Mouse (Mus musculus) bone marrow macrophage, adult 2 months (primary cell): Measurements from ENCODE around the gene Wfdc1. TPM values are rescaled to one million over a fixed set of nuclear protein-coding genes. Genes with fewer than 3 reads are reported as not detected.
A peak's percentile ranks its signal among the peaks of the same experiment; 100 is the strongest.

Experiments
- H3K27ac ChIP-seq: 2 replicates; pipeline ENCODE4 v1.5.1; 2012; ENCODE audit warnings: low read depth, low read length; ENCODE audit not compliant: insufficient read depth
- H3K4me1 ChIP-seq: 2 replicates; pipeline ENCODE4 v1.6.1; 2012; ENCODE audit warnings: low read length; ENCODE audit not compliant: control insufficient read depth, insufficient read depth
- H3K4me3 ChIP-seq: 2 replicates; pipeline ENCODE4 v1.5.1; 2012; ENCODE audit warnings: mild to moderate bottlenecking, low read length, moderate library complexity; ENCODE audit not compliant: insufficient read depth
- CTCF ChIP-seq: IDR thresholded peaks from 2 replicates; pipeline ENCODE4 v1.5.1; 2012; ENCODE audit warnings: low read depth, mild to moderate bottlenecking, low read length, moderate library complexity
- POLR2A ChIP-seq: IDR thresholded peaks from 2 replicates; pipeline ENCODE4 v1.6.1; 2012; ENCODE audit warnings: mild to moderate bottlenecking, low read depth, low read length, borderline replicate concordance
- polyA plus RNA-seq: library from polyadenylated mRNA; stranded (reverse); fragments of >200 nt; gene quantifications from 2 replicates; pipeline ENCODE4 v1.2.4, GENCODE M21; 2012; ENCODE audit not compliant: missing spikeins, insufficient read depth, insufficient read length

Wfdc1 gene
- polyA plus RNA-seq, 1 experiment, result not detected

- no peaks in the 10 kb centered on the region for H3K4me1 ChIP-seq
- H3K27ac ChIP-seq, result no peak overlapping the region
- TF ChIP-seq POLR2A (no peak), CTCF (peak; percentile 51; the same call in 1 of the 2 replicates)
- H3K4me3 ChIP-seq, result no peak overlapping the region
Measured at GRCm38 (mm10) chr8:119676389-119676788, 10.2 kb downstream of the Wfdc1 start.

- no peak overlapping the region for H3K4me3 ChIP-seq
Measured at GRCm38 (mm10) chr8:119678138-119678843, 12.1 kb downstream of the Wfdc1 start.

DNA sequence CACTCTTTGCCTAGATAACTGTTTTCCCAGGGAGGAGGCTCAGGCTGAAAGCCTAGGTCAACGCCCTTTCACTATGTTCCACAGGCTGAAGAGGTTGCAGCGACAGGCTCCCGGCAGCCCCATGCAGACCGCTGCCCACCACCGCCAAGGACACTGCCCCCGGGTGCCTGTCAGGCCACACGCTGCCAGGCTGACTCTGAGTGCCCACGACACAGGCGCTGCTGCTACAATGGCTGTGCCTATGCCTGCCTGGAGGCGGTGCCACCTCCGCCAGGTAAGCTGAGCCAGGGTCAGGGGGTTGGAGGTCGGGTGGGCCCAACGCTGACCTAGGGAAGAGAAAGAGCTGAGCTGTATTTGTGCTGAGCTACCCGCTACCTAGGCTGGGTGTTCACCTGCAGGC lies 13.0 kb downstream of the Wfdc1 start:
- TF ChIP-seq CTCF (no peak), POLR2A (no peak)
- Histone ChIP-seq H3K4me3 (no peak overlapping the region), H3K4me1 (no peaks in the 10 kb centered on the region), H3K27ac (no peak overlapping the region)

More at GRCm38 (mm10) chr8:119678138-119678843, 12.1 kb downstream of the Wfdc1 start:
- TF ChIP-seq POLR2A (no peak), CTCF (peak; percentile 41; the same call in 1 of the 2 replicates)
- Histone ChIP-seq H3K4me1 (no peaks in the 10 kb centered on the region), H3K27ac (no peak overlapping the region)

DNA sequence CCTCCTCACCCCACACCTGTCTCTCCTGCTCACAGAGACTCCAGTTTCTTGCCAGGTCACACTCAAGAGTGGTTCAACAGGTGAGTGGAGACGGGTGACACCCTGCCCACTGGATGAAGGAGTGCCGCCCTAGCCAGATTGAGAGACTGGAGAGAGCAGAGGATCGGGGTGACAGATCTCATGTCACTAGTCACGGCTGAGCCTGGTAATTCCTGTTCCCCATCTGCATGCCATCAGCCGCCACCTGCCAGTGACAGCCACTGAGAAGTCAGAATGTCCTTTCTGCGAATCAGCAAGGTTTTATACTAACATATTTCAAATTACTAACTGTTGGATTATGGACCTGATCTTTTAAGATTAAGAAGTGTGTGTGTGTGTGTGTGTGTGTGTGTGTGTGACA lies 24.4 kb downstream of the Wfdc1 start:
- TF ChIP-seq CTCF (no peak), POLR2A (no peak)
- no peak overlapping the region for H3K27ac ChIP-seq
- H3K4me1 ChIP-seq, result no peaks in the 10 kb centered on the region
- no peak overlapping the region for H3K4me3 ChIP-seq

- Histone ChIP-seq H3K4me1 (no peaks in the 10 kb centered on the region), H3K27ac (no peak overlapping the region), H3K4me3 (no peak overlapping the region)
- TF ChIP-seq CTCF (no peak), POLR2A (no peak)
Measured at GRCm38 (mm10) chr8:119691989-119692388, 25.8 kb downstream of the Wfdc1 start.

DNA sequence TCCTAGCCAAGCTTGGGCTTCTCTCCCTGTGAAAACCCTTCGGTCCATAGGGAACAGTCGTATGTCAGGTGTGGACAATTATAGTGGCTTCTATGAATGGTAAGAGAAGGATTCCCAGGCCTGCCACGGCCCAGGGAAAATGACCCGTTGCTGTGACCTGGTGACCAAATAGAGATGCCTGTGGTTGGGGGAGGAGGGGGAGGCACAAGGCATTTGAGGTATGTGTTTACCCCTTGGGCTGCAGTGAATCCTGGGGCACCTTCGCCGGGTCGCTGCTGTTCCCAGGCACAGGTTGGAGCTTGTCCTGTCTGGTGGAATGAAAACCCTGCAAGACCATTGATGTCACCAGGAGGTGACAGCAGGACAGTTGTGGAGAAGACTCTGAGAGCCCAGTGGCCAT lies 28.5 kb downstream of the Wfdc1 start:
- no peak overlapping the region for H3K27ac ChIP-seq
- H3K4me3 ChIP-seq, result no peak overlapping the region
- H3K4me1 ChIP-seq, result no peaks in the 10 kb centered on the region
- no peak for TF ChIP-seq CTCF
- no peak for TF ChIP-seq POLR2A

DNA sequence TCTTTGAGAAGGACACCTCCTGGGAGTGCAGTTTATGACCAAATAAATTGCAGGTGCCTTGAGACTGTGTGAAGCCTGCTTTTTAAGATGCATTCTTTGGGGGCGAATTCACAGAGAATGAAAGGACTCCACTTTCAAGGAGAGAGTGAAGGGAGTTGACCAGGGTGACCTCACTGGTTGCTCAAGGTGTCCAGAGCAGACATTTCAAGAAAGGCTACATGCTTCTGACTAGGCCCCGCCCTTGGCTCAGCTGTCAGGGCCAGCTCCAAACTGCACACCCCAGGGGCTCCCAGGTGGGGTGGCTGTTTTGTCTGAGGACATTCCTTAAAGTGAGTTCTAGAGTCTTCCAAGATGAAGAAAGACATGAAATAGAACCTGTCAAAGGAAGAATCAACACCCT lies 31.0 kb downstream of the Wfdc1 start:
- TF ChIP-seq CTCF (no peak), POLR2A (no peak)
- no peak overlapping the region for H3K27ac ChIP-seq
- no peak overlapping the region for H3K4me3 ChIP-seq
- H3K4me1 ChIP-seq, result no peaks in the 10 kb centered on the region

DNA sequence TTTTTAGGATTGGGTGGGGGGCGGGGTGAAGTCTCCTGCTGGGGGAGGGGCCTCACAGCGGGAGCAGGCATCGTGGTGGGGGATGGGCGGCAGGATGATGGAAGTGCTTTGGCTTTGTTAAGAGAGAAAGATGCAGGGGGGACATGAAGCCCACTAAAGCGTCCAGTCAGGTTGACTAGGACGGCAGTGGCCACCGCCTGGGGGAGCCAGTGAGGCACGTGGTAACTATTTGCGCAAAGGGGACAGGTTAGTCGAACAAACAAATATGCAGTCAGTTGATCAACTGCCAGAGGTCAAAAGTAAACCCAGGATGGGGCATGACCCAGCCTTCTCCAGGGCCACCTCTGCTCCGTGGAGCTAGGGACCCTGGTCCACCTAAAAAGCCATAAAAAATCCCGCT lies 32.8 kb downstream of the Wfdc1 start:
- no peak for TF ChIP-seq POLR2A
- TF ChIP-seq CTCF, result peak; percentile 88
- Histone ChIP-seq H3K4me3 (peak overlapping the region; percentile 21; the same call in 1 of the 2 replicates), H3K4me1 (no peaks in the 10 kb centered on the region), H3K27ac (no peak overlapping the region)

GRCm38 (mm10) chr8:119699549-119700134 lies 33.5 kb downstream of the Wfdc1 start, which contains the start of gene Atp2c2:
Gene Atp2c2 (plus strand): TSS chr8:119700009.
- Histone ChIP-seq H3K4me3 (peak within 1 kb of the TSS; percentile 21; the same call in 1 of the 2 replicates), H3K27ac (no peak within 1 kb of the TSS), H3K4me1 (no peaks in the 10 kb centered on the region)
- TF ChIP-seq POLR2A, result no peak
- TF ChIP-seq CTCF, result no peak

DNA sequence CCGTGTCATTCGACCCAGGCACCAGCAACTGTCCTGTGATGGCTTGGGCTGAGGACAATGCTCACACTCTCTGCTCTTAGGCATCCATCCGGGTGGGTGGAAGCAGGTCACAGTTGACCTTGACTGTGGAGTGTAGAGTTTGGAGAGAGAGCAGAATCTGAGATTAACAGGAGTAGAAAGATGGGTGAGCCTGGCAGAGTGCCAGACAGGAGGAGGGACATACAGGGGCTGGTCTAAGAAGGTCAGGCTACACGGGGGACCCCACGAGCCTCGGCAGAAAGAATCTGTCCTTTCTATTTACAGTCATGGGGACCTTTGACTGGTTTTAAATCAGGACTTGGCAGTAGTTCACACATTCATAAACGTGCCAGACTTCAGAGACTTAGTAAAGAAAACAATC lies 36.8 kb downstream of the Wfdc1 start:
- TF ChIP-seq CTCF (no peak), POLR2A (no peak)
- no peak overlapping the region for H3K4me3 ChIP-seq
- H3K4me1 ChIP-seq, result peaks cover 4% of the 10 kb centered on the region
- H3K27ac ChIP-seq, result no peak overlapping the region

GRCm38 (mm10) chr8:119707146-119707545 lies 41.0 kb downstream of the Wfdc1 start:
- Histone ChIP-seq H3K4me1 (peaks cover 42% of the 10 kb centered on the region), H3K4me3 (no peak overlapping the region), H3K27ac (no peak overlapping the region)
- no peak for TF ChIP-seq CTCF
- no peak for TF ChIP-seq POLR2A
